Mouse (Mus musculus) telencephalon, adult 2 months (tissue): Measurements from ENCODE around the gene 7530416G11Rik.
A peak's percentile ranks its signal among the peaks of the same experiment; 100 is the strongest.

Source experiments
- DNase-seq: peaks from one replicate; pipeline ENCODE4 v3.0.0-alpha.2; 2011; ENCODE audit warnings: low read depth, low spot score

The 7530416G11Rik gene

GRCm38 (mm10) chr15:85479919-85480318, 23.1 kb downstream of the 7530416G11Rik start:
- DNase-seq: no peak

DNA sequence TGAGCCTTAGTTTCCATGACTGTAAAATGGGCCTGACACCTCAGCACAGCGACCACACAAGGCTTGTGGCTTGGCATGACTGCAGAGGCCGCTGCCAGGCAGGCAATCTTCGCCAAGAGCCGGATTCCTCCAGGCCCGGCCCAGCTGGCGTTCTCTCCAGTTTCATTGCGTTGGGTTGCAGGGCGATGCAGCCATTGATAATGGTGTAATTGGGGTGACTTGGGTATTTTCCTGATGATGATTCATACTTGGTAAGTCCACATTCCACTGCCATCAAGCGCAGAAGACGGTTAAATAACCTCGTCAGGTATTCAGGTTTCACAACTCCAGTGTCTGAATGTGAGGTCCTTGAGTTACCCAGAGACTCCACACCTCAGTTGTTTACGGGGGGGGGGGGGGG, 23.7 kb downstream of the 7530416G11Rik start:
- no peak for DNase-seq

DNA sequence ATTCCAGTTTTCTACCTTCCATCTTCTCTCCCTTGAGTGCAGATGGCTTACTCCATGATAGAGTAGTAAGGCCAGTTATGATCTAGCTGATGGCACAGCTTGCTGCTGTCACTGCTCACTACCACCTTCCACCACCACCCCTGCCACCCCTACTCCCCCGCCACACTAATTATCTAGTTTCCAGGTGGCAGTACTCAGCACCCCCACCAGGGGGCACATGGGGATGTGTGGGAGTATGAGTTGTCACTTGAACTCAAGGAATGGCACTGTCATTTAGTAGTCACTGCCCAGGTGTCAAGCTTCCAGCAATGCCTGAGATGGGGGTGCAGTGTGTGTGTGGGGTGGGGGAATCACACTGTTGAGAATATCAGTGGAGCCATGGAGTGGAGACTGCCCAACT, 25.4 kb downstream of the 7530416G11Rik start:
- DNase-seq: no peak

DNA sequence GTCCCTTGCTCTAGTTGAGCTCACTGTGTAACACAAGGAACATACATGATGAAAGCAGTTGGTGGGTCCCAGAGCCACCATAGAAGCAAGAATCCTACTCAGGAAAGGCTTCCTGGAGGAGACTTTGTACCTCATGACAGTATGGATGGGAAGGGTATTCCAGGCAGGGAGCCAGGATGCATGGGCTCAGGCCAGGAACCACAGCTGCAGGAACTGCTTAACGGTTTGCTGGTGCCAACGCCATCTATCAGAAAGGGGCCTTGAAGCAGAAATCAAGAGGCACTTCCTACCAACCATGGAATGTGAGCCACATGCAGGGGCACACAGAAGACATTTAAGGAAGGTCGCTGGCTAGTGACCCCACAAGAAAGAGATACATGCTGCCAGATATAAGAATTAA, 28.3 kb downstream of the 7530416G11Rik start:
- no peak for DNase-seq

GRCm38 (mm10) chr15:85469401-85469800, 33.6 kb downstream of the 7530416G11Rik start:
- DNase-seq: no peak

- peak; percentile 53 for DNase-seq
Measured at GRCm38 (mm10) chr15:85466456-85467067, 36.5 kb downstream of the 7530416G11Rik start.

DNA sequence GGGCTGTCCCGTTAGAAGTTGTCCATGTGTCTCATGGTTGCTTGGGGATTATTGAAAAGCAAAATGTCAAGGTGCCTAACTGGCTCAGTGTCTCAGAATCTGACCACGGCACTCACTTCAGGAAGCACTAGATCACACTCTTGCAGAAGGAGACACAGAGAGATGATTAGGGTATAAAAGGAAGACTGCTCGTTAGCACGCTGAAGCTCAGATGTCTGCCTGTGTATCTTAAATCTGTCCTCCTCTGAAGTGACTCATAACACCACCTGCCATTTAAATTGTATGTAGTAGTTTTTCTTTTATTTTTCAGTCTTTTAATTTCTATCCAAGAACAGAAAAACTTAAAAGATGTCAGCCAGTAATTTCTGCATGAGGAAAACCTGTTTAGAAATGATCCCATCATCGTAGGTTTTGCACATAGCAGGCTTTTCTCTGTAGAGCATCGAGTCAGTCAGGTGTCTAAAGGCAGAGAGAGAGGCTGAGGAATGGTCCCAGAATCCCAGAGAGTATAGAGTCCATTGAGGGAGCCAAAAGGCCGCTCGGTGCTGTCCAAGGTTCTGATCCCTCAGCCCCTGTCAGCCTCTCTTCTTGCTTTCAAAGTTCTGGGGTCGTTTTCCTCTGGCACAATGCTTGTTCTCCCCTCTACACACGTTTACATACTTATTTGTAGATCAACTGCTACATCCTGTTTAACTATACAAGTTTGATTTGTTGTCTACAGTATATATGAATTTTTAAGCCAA, 38.0 kb downstream of the 7530416G11Rik start:
- DNase-seq: no peak

GRCm38 (mm10) chr15:85464190-85464589, 38.8 kb downstream of the 7530416G11Rik start:
- no peak for DNase-seq

DNA sequence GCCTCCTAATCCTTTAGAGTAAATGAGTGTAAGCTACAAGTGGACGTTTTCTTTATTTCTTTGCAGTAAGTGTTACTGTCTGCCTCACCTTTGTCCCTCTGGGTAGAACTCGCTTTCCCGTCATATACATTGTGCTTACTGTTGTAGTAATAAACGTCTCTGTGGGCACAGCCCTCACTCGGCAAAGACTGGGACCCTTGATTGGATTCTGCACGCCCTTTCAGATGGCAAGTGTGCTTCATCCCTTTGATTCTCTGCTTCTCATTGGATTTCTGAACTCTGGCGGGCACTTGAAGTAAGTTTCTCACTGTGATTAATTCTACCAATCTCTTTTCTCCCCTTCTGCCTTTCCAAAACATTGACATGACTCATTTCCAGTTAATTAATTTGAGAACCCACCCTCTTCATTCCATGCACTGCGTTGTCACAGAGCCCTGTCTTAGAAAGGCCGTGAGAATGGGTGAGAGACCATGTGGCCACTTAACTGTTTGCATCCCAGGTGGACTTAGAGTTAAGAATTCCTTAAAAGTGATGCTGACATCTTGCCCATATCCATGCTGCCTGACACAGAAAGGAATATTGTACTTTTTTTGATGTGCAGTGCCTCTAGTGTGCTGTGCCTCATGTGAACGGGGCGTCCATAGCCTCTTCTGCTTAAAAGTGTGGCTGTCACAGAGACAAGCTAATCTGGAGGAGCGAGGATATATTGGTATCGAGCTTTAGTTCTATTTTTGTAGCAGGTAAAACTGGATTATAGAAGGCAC, 39.8 kb downstream of the 7530416G11Rik start:
- DNase-seq: no peak

- DNase-seq: peak; percentile 75
Measured at GRCm38 (mm10) chr15:85462138-85462537, 40.9 kb downstream of the 7530416G11Rik start.

GRCm38 (mm10) chr15:85461541-85461940, 41.5 kb downstream of the 7530416G11Rik start:
- DNase-seq: no peak

DNA sequence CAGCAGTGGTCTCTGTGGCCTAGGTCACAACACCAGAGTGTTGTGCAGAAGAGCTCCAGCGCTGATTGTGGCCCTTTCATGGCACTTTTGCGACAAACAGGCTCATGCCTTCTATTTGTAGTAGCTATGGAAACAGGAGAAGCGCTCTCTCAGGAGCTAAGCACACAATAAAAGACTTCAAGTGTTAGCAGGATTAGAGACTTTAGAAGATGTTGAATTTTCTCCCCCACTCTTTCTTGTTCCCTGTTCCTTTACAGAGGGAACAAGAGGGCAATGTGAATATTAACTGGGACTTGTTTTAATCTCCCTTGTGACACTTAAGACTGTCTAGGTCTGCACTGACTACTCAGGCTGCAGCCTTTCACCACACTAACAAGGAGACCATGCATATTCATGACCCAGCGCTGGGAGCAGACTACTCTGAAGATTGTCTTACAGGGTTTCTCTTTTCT, 44.4 kb downstream of the 7530416G11Rik start:
- DNase-seq: no peak

- no peak for DNase-seq
Measured at GRCm38 (mm10) chr15:85457838-85458237, 45.2 kb downstream of the 7530416G11Rik start.

DNA sequence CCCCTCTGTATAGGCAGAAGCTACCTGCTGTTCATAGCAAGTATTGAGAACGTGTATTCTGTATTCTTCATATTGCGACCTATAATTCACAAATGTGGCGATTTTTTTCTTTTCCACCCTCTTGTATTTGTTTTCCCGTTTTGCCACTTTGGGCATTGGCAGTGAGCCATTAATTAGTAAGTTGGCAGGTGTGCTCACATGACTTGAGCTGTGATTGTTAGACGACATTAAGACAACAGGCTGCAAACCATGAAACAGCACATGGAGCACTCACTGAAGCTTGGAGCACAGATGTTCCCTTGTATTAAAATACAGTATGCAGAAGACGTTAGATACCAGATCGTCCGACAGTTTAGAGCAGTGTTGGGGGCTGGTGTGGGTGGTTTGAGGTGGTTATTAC, 46.1 kb downstream of the 7530416G11Rik start:
- no peak for DNase-seq

DNA sequence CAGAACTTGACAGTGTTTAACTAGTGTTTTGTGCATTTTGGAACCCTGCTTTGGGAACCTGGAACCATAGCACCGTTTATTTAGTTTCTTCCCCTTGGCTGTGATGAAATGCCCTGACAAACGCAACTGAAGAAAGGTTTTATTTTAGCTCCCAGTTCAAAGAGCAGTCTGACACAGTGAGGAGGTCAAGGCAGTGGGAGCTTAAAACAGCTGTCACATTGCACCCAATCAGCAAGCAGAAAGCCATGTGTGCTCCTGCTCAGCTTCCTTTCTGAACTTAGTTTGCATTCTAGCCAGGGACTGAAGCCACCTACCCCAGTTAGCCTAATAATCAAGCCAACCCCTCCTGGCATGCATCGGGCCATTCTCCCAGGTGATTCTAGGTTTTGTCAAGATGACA, 56.4 kb downstream of the 7530416G11Rik start:
- no peak for DNase-seq
